Mouse (Mus musculus) MEL (cell line): Measurements from ENCODE around the gene Rnf130. TPM values are rescaled to one million over a fixed set of nuclear protein-coding genes. Genes with fewer than 3 reads are reported as not detected.
A peak's percentile ranks its signal among the peaks of the same experiment; 100 is the strongest.
"Not testable (repeated sequence)": the region's sequence is repeated elsewhere in the genome, so short reads cannot be mapped to it uniquely, and the experiment has no call there.

Experiments
- DNase-seq: peaks from one replicate; pipeline ENCODE4 v3.0.0; 2011; ENCODE audit warnings: low read depth, low spot score
- H3K27ac ChIP-seq: 2 replicates; pipeline ENCODE4 v1.5.1; 2012; ENCODE audit warnings: low read depth, mild to moderate bottlenecking, control low read depth, low read length, moderate library complexity; ENCODE audit not compliant: control insufficient read depth
- H3K27me3 ChIP-seq, 2 experiments: fragments of 150-350 bp in 1 of 2; sonication (generic) in 1 of 2; 2 replicates each; pipeline ENCODE4 v1.6.1; 2012; ENCODE audit warnings: low read length in 2 of 2, mild to moderate bottlenecking in 2 of 2, improper control_type of control experiment in 1 of 2, moderate library complexity in 1 of 2; ENCODE audit not compliant: insufficient read depth in 2 of 2, control insufficient read depth in 1 of 2
- H3K36me3 ChIP-seq, 2 experiments: 2 replicates each; pipeline ENCODE4 v1.6.1; 2012 to 2014; ENCODE audit warnings: low read length in 2 of 2, improper control_type of control experiment in 1 of 2, inconsistent platforms in 1 of 2, mild to moderate bottlenecking in 1 of 2; ENCODE audit not compliant: insufficient read depth in 2 of 2, control insufficient read depth in 1 of 2
- H3K4me1 ChIP-seq, 2 experiments: fragments of 150-350 bp in 1 of 2; sonication (generic) in 1 of 2; 2 replicates each; pipeline ENCODE4 v1.6.1; 2012; ENCODE audit warnings: low read length in 2 of 2, improper control_type of control experiment in 1 of 2, mild to moderate bottlenecking in 1 of 2; ENCODE audit not compliant: insufficient read depth in 2 of 2, control insufficient read depth in 1 of 2
- H3K4me3 ChIP-seq, 2 experiments: fragments of 150-350 bp in 1 of 2; sonication (generic) in 1 of 2; 2 replicates each; pipeline ENCODE4 v1.5.1; 2012; ENCODE audit warnings: low read depth in 2 of 2, low read length in 2 of 2, mild to moderate bottlenecking in 2 of 2, moderate library complexity in 2 of 2, control low read depth in 1 of 2, improper control_type of control experiment in 1 of 2; ENCODE audit not compliant: control insufficient read depth in 1 of 2, insufficient read depth in 1 of 2
- H3K79me2 ChIP-seq: 2 replicates; pipeline ENCODE4 v1.6.1; 2012; ENCODE audit warnings: mild to moderate bottlenecking, low read length, moderate library complexity; ENCODE audit not compliant: control insufficient read depth, poor library complexity, insufficient read depth
- H3K9ac ChIP-seq: 2 replicates; pipeline ENCODE4 v1.6.1; 2012; ENCODE audit warnings: low read depth, mild to moderate bottlenecking, control low read depth, low read length, moderate library complexity; ENCODE audit not compliant: control insufficient read depth, poor library complexity, severe bottlenecking
- H3K9me3 ChIP-seq: fragments of 150-350 bp; sonication (generic); replicated peaks from 2 replicates; pipeline ENCODE4 v1.6.1; 2012; ENCODE audit warnings: mild to moderate bottlenecking, low read length, improper control_type of control experiment, moderate library complexity; ENCODE audit not compliant: insufficient read depth
- CHD2 ChIP-seq: IDR thresholded peaks from 2 replicates; pipeline ENCODE4 v1.6.1; 2011; ENCODE audit warnings: low read length, improper control_type of control experiment
- CTCF ChIP-seq, 3 experiments: IDR thresholded peaks in 2 of 3; conservative IDR thresholded peaks in 1 of 3; 2 replicates each; pipeline ENCODE4 v1.5.1; 2011 to 2012; ENCODE audit warnings: low read length in 3 of 3, low read depth in 2 of 3, mild to moderate bottlenecking in 2 of 3, improper control_type of control experiment in 1 of 3, inconsistent platforms in 1 of 3, mixed read lengths in 1 of 3, moderate library complexity in 1 of 3; ENCODE audit not compliant: control insufficient read depth in 1 of 3, insufficient read depth in 1 of 3, poor library complexity in 1 of 3, severe bottlenecking in 1 of 3
- JUND ChIP-seq: IDR thresholded peaks from 2 replicates; pipeline ENCODE4 v1.6.1; 2011; ENCODE audit warnings: low read depth, mild to moderate bottlenecking, improper control_type of control experiment, low read length
- KAT2A ChIP-seq: conservative IDR thresholded peaks from 2 replicates; pipeline ENCODE4 v1.6.1; 2012; ENCODE audit warnings: low read depth, low read length, improper control_type of control experiment, inconsistent platforms
- MYC ChIP-seq: IDR thresholded peaks from 2 replicates; pipeline ENCODE4 v1.6.1; 2011; ENCODE audit warnings: low read depth, mild to moderate bottlenecking, low read length, improper control_type of control experiment, moderate library complexity
- NRF1 ChIP-seq: IDR thresholded peaks from 2 replicates; pipeline ENCODE4 v1.6.1; 2014; ENCODE audit warnings: low read depth, mild to moderate bottlenecking, inconsistent platforms, low read length, improper control_type of control experiment, moderate library complexity; ENCODE audit not compliant: poor library complexity, insufficient read depth, severe bottlenecking
- POLR2AphosphoS5 ChIP-seq: IDR thresholded peaks from 2 replicates; pipeline ENCODE4 v1.6.1; 2012; ENCODE audit warnings: low read depth, borderline replicate concordance, mild to moderate bottlenecking, inconsistent platforms, low read length, moderate library complexity, mixed read lengths
- SIN3A ChIP-seq: IDR thresholded peaks from 2 replicates; pipeline ENCODE4 v1.6.1; 2012; ENCODE audit warnings: low read length, improper control_type of control experiment, inconsistent platforms
- SMC3 ChIP-seq: IDR thresholded peaks from 2 replicates; pipeline ENCODE4 v1.6.1; 2011; ENCODE audit warnings: low read depth, low read length, improper control_type of control experiment
- ZC3H11A ChIP-seq: IDR thresholded peaks from 2 replicates; pipeline ENCODE4 v1.6.1; 2012; ENCODE audit warnings: low read depth, mild to moderate bottlenecking, inconsistent platforms, low read length, improper control_type of control experiment
- ZMIZ1 ChIP-seq: IDR thresholded peaks from 2 replicates; pipeline ENCODE4 v1.6.1; 2012; ENCODE audit warnings: low read depth, mild to moderate bottlenecking, inconsistent platforms, low read length, improper control_type of control experiment, moderate library complexity
- ZNF384 ChIP-seq: IDR thresholded peaks from 2 replicates; pipeline ENCODE4 v1.6.1; 2012; ENCODE audit warnings: low read depth, mild to moderate bottlenecking, inconsistent platforms, low read length, improper control_type of control experiment
- polyA plus RNA-seq, 2 experiments: library from polyadenylated mRNA; stranded (reverse) in 1 of 2; unstranded in 1 of 2; fragments of >175 nt in 1 of 2; fragments of >200 nt in 1 of 2; gene quantifications; 2 replicates each; pipeline versions ENCODE4 v1.2.1 to v1.2.4; 2012; ENCODE audit warnings: low replicate concordance in 2 of 2, low read depth in 1 of 2; ENCODE audit not compliant: insufficient read length in 2 of 2, insufficient read depth in 1 of 2, missing spikeins in 1 of 2
- total RNA-seq: library from RNA; depleted of rRNA; stranded (reverse); fragments of 300-350 nt; gene quantifications from 2 replicates; pipeline ENCODE4 v1.2.3, GENCODE M21; 2012

The Rnf130 gene
- total and polyA plus RNA-seq, 3 experiments: 59.5 to 507 (median 78.2) TPM

- H3K27me3 ChIP-seq: no peaks in the 10 kb centered on the region
- H3K36me3 ChIP-seq: peaks cover 0 to 7% of the 10 kb centered on the region in 2 experiments; a peak in 1 of 4 replicates
- TF ChIP-seq POLR2AphosphoS5 (no peak), SIN3A (no peak), MYC (no peak), CHD2 (no peak), JUND (no peak)
Observed at GRCm38 (mm10) chr11:50099692-50100091, 74.5 kb downstream of the Rnf130 start.

GRCm38 (mm10) chr11:50100548-50101307, 75.6 kb downstream of the Rnf130 start:
- no peak for DNase-seq
- Histone ChIP-seq H3K36me3 (peaks cover 0 to 9% of the 10 kb centered on the region in 2 experiments; a peak in 1 of 4 replicates), H3K9me3 (no peaks in the 10 kb centered on the region), H3K27me3 (no peaks in the 10 kb centered on the region)
- TF ChIP-seq ZMIZ1 (no peak), KAT2A (no peak), ZC3H11A (no peak), NRF1 (no peak)
- TF ChIP-seq, all 39 proteins: peak for 0
- Histone ChIP-seq H3K9ac (no peak overlapping the region), H3K4me1 (no peaks in the 10 kb centered on the region), H3K79me2 (no peaks in the 10 kb centered on the region), H3K27ac (no peak overlapping the region), H3K4me3 (no peak overlapping the region)

More at GRCm38 (mm10) chr11:50099692-50100091, 74.5 kb downstream of the Rnf130 start:
- no peaks in the 10 kb centered on the region for H3K4me1 ChIP-seq
- H3K79me2 ChIP-seq: no peaks in the 10 kb centered on the region
- DNase-seq: no peak
- no peak overlapping the region for H3K27ac ChIP-seq
- no peak overlapping the region for H3K9ac ChIP-seq
- H3K9me3 ChIP-seq: no peaks in the 10 kb centered on the region
- H3K4me3 ChIP-seq: no peak overlapping the region

- not testable (repeated sequence) for H3K9ac ChIP-seq, H3K9me3 ChIP-seq, H3K79me2 ChIP-seq, DNase-seq, H3K27me3 ChIP-seq, H3K4me1 ChIP-seq, H3K4me3 ChIP-seq, H3K27ac ChIP-seq, H3K36me3 ChIP-seq
- TF ChIP-seq CTCF (IDR thresholded peaks at IDR 0.05 in 2 of 3, conservative IDR thresholded peaks at IDR 0.05 in 1 of 3; ENCODE audit: control insufficient read depth in 1 of 3, insufficient read depth in 1 of 3, low read depth in 2 of 3, low read length in 3 of 3, poor library complexity in 1 of 3, severe bottlenecking in 1 of 3) (peak in 1 of 3 experiments; percentile 14; a peak in 1 of 6 replicates), SMC3 (0 out of 2 replicates have a peak, but pooled peaks have one; percentile 10), ZNF384 (peak; percentile 77)
Observed at GRCm38 (mm10) chr11:50101962-50102361, 76.8 kb downstream of the Rnf130 start.
